Mouse (Mus musculus): Measurements from ENCODE around the gene Rhox10. TPM values are rescaled to one million over a fixed set of nuclear protein-coding genes. Genes with fewer than 3 reads are reported as not detected.
"Not testable (repeated sequence)": the region's sequence is repeated elsewhere in the genome, so short reads cannot be mapped to it uniquely, and the experiment has no call there.

The Rhox10 gene
- polyA plus RNA-seq (2012; ENCODE audit: insufficient read depth, insufficient read length, missing spikeins) = not detected in 2 replicates

- no peak within 1 kb of the TSS for H3K4me3 ChIP-seq (ENCODE audit: insufficient read depth, low read depth, low read length)
- no peak within 1 kb of the TSS for H3K27ac ChIP-seq (replicated peaks; ENCODE audit: low read depth, low read length)
- no peaks in the 10 kb centered on the region for H3K4me1 ChIP-seq (ENCODE audit: control insufficient read depth, insufficient read depth, insufficient read length, low read length)
These were observed at the start of gene Rhox10 for GRCm38 (mm10) chrX:38066175-38066574. TSS of gene Rhox10 (plus strand) at chrX:38066475.

- H3K27ac ChIP-seq (replicated peaks; ENCODE audit: low read depth, low read length); H3K4me1 ChIP-seq (ENCODE audit: control insufficient read depth, insufficient read depth, insufficient read length, low read length); H3K4me3 ChIP-seq (ENCODE audit: insufficient read depth, low read depth, low read length): not testable (repeated sequence)
These were observed 47.7 kb upstream of the Rhox10 start, which contains the start of gene Btg1-ps1 for GRCm38 (mm10) chrX:38018597-38018996. TSS of gene Btg1-ps1 (minus strand) at chrX:38018815.

- Histone ChIP-seq H3K4me3 (ENCODE audit: insufficient read depth, low read depth, low read length) (no peak overlapping the region), H3K27ac (replicated peaks; ENCODE audit: low read depth, low read length) (no peak overlapping the region)
These were observed 32.4 kb upstream of the Rhox10 start for GRCm38 (mm10) chrX:38033841-38034240.

GRCm38 (mm10) chrX:38039666-38040065 is 26.6 kb upstream of the Rhox10 start:
- Histone ChIP-seq H3K27ac (replicated peaks; ENCODE audit: low read depth, low read length) (no peak overlapping the region), H3K4me3 (ENCODE audit: insufficient read depth, low read depth, low read length) (no peak overlapping the region), H3K4me1 (ENCODE audit: control insufficient read depth, insufficient read depth, insufficient read length, low read length) (no peaks in the 10 kb centered on the region)

More at GRCm38 (mm10) chrX:38033841-38034240, 32.4 kb upstream of the Rhox10 start:
- H3K4me1 ChIP-seq (ENCODE audit: control insufficient read depth, insufficient read depth, insufficient read length, low read length) = no peaks in the 10 kb centered on the region

- H3K4me3 ChIP-seq (ENCODE audit: insufficient read depth, low read depth, low read length); H3K27ac ChIP-seq (replicated peaks; ENCODE audit: low read depth, low read length); H3K4me1 ChIP-seq (ENCODE audit: control insufficient read depth, insufficient read depth, insufficient read length, low read length): not testable (repeated sequence)
These were observed 23.3 kb upstream of the Rhox10 start, which contains the start of gene Btg1-ps2 for GRCm38 (mm10) chrX:38043014-38043413. TSS of gene Btg1-ps2 (minus strand) at chrX:38043114.

- Histone ChIP-seq H3K4me3 (ENCODE audit: insufficient read depth, low read depth, low read length) (no peak overlapping the region), H3K27ac (replicated peaks; ENCODE audit: low read depth, low read length) (no peak overlapping the region), H3K4me1 (ENCODE audit: control insufficient read depth, insufficient read depth, insufficient read length, low read length) (no peaks in the 10 kb centered on the region)
These were observed 4.7 kb upstream of the Rhox10 start for GRCm38 (mm10) chrX:38061544-38061943.

GRCm38 (mm10) chrX:38084226-38084625 is 18.0 kb downstream of the Rhox10 start:
- no peak overlapping the region for H3K4me3 ChIP-seq (ENCODE audit: insufficient read depth, low read depth, low read length)
- H3K27ac ChIP-seq (replicated peaks; ENCODE audit: low read depth, low read length) = no peak overlapping the region
- H3K4me1 ChIP-seq (ENCODE audit: control insufficient read depth, insufficient read depth, insufficient read length, low read length) = no peaks in the 10 kb centered on the region

- Histone ChIP-seq H3K4me1 (ENCODE audit: control insufficient read depth, insufficient read depth, insufficient read length, low read length) (no peaks in the 10 kb centered on the region), H3K27ac (replicated peaks; ENCODE audit: low read depth, low read length) (no peak within 1 kb of the TSS), H3K4me3 (ENCODE audit: insufficient read depth, low read depth, low read length) (no peak within 1 kb of the TSS)
These were observed 18.8 kb downstream of the Rhox10 start, which contains the start of gene Rhox11 for GRCm38 (mm10) chrX:38085041-38085440. TSS of gene Rhox11 (minus strand) at chrX:38085141.

GRCm38 (mm10) chrX:38110807-38111206 is 44.5 kb downstream of the Rhox10 start, which contains the start of gene Rhox12:
TSS of gene Rhox12 (minus strand) at chrX:38110907.
- Histone ChIP-seq H3K27ac (replicated peaks; ENCODE audit: low read depth, low read length) (no peak within 1 kb of the TSS), H3K4me1 (ENCODE audit: control insufficient read depth, insufficient read depth, insufficient read length, low read length) (no peaks in the 10 kb centered on the region), H3K4me3 (ENCODE audit: insufficient read depth, low read depth, low read length) (no peak within 1 kb of the TSS)

GRCm38 (mm10) chrX:38120982-38121381 is 54.7 kb downstream of the Rhox10 start, which contains the start of gene Rhox13:
TSS of gene Rhox13 (plus strand) at chrX:38121219.
- Histone ChIP-seq H3K27ac (replicated peaks; ENCODE audit: low read depth, low read length) (no peak within 1 kb of the TSS), H3K4me3 (ENCODE audit: insufficient read depth, low read depth, low read length) (no peak within 1 kb of the TSS), H3K4me1 (ENCODE audit: control insufficient read depth, insufficient read depth, insufficient read length, low read length) (no peaks in the 10 kb centered on the region)

Other genes starting within 250 kb of the Rhox10 start
- not detected in 2 replicates for gene Rhox6, start 239.6 kb upstream of the Rhox10 start, polyA plus RNA-seq (2012; ENCODE audit: insufficient read depth, insufficient read length, missing spikeins)
- gene Rhox7a, start 234.8 kb upstream of the Rhox10 start, polyA plus RNA-seq (2012; ENCODE audit: insufficient read depth, insufficient read length, missing spikeins) = not detected in 2 replicates
- gene Rhox8, start 187.5 kb upstream of the Rhox10 start, polyA plus RNA-seq (2012; ENCODE audit: insufficient read depth, insufficient read length, missing spikeins) = not detected in 2 replicates
- not detected in 2 replicates for gene Rhox7b, start 169.2 kb upstream of the Rhox10 start, polyA plus RNA-seq (2012; ENCODE audit: insufficient read depth, insufficient read length, missing spikeins)
- not detected in 2 replicates for gene Rhox9, start 164.7 kb upstream of the Rhox10 start, polyA plus RNA-seq (2012; ENCODE audit: insufficient read depth, insufficient read length, missing spikeins)
- not detected in 2 replicates for gene Btg1-ps1, start 47.7 kb upstream of the Rhox10 start, polyA plus RNA-seq (2012; ENCODE audit: insufficient read depth, insufficient read length, missing spikeins)
- not detected in 2 replicates for gene Btg1-ps2, start 23.4 kb upstream of the Rhox10 start, polyA plus RNA-seq (2012; ENCODE audit: insufficient read depth, insufficient read length, missing spikeins)
- gene Rhox11, start 18.7 kb downstream of the Rhox10 start, polyA plus RNA-seq (2012; ENCODE audit: insufficient read depth, insufficient read length, missing spikeins) = not detected in 2 replicates
- gene Rhox12, start 44.4 kb downstream of the Rhox10 start, polyA plus RNA-seq (2012; ENCODE audit: insufficient read depth, insufficient read length, missing spikeins) = not detected in 2 replicates
- gene Rhox13, start 54.7 kb downstream of the Rhox10 start, polyA plus RNA-seq (2012; ENCODE audit: insufficient read depth, insufficient read length, missing spikeins) = not detected in 2 replicates
- gene Zbtb33, start 123.3 kb downstream of the Rhox10 start, polyA plus RNA-seq (2012; ENCODE audit: insufficient read depth, insufficient read length, missing spikeins) = 9.1 and 10.9 TPM in 2 replicates
- 0.88 TPM in 1 of 2 replicates, not detected in the other for gene Tmem255a, start 186.0 kb downstream of the Rhox10 start, polyA plus RNA-seq (2012; ENCODE audit: insufficient read depth, insufficient read length, missing spikeins)
- not detected in 2 replicates for gene Atp1b4, start 249.7 kb downstream of the Rhox10 start, polyA plus RNA-seq (2012; ENCODE audit: insufficient read depth, insufficient read length, missing spikeins)

Data from brown adipose tissue, adult 24 weeks (tissue).